Mouse (Mus musculus) natural killer cell, adult 2 months (primary cell): ENCODE measurements around the gene Ccdc174.

Source experiments
- DNase-seq, 2 experiments: peaks; one replicate each; pipeline ENCODE4 v3.0.0; 2022; ENCODE audit warnings: low spot score in 2 of 2

Gene Ccdc174

DNA sequence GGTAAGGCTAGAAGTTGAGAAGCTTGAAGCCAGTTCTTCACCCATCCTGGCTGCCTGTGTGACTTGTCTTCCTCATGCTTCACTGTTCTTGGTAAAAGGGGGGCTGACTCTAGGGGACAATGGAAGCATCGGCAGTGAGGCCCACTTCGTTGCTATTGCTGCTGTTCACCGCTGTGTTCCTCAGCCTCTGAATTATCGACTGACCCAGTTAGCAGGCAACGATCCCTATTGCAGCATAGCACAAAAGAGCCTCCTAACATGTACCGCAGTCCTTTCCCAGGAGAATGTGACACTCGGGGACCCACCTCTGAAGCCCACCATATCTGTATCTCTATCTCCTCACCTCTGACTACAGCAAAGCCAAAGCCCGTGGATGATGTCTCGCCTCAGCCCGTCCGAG is 39.9 kb downstream of the Ccdc174 start:
- DNase-seq, result no peak

DNA sequence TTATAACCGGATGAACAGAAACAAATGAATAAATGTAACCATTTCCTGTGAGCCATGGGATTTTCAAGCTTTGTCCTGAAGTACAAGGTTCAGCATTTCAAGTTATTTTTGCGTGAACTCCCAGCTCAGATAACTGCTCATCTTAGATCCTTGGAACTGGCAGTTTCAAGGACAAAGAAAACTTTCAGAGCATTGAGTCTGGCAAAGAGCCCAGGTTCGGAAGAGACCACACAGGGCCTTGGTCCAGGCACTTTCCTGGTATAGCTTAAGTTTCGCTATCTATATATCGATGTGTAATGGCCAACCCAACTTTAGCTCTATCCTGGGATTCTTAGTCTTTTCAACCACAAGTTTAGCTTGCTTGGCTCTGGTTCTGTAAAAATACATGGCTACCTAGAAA is 53.4 kb downstream of the Ccdc174 start:
- no peak for DNase-seq

DNA sequence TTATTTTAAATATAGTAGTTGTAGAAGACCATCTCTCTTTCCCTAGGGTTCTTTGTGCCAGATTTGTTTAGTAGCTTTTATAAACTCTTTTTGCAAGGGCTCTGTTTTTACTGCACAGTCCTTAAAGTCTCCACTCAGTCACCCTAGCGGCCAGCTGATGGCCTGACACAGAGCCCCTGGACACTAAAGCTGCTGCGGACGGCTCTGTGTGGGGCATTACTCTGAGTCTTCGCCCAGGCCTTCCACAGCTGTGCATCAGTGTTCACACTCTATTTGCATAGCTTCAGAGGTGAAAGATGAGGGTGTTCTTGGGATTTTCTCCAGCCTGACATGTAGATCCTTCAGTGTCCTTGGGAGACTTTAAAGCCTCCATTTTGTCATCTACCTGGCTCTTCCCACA is 60.6 kb downstream of the Ccdc174 start:
- no peak for DNase-seq

DNA sequence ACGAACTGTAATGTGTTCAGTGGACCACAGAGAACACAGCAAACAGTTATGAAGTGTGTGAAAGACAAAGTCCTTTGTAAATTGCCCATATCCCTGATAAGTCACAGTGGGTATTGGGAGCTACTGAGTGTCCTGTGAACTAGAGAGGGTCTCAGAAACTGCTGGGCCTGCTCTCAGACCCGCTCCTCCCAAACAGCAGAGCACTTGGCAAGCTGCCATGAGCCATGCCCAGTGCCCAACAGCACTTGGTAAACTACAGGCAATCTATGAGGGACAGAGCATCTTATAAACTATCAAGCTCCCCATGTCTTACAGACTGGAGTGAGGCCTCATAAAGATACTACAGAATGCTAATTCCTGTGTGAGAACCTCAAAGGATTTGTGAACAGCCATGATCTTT is 70.6 kb downstream of the Ccdc174 start:
- no peak for DNase-seq
